Mouse (Mus musculus) gastrocnemius, postnatal 14 days (tissue): ENCODE results near the gene Bmp2k. TPM values are rescaled to one million over a fixed set of nuclear protein-coding genes. Genes with fewer than 3 reads are reported as not detected.
A peak's percentile ranks its signal among the peaks of the same experiment; 100 is the strongest.

Experiments
- DNase-seq: peaks from one replicate; pipeline ENCODE4 v3.0.0; 2021; ENCODE audit warnings: mixed read lengths
- intact Hi-C: fragments of 180-260 bp; cut with DNase I; formaldehyde crosslinking; loops from one replicate; pipeline ENCODE4 v1.15.1; 2025; ENCODE audit warnings: low total_unique reads
- long read RNA-seq, 2 experiments: library from polyadenylated mRNA; stranded (forward); transcript quantifications; one replicate each; pipeline ENCODE4 v2.0.0; 2021
- total RNA-seq, 2 experiments: library from RNA; stranded (reverse); gene quantifications; 2 replicates each; pipeline ENCODE4 v1.2.3; 2021

The Bmp2k gene
- total RNA-seq, result 10 to 100 TPM; 10.5 to 11.3 TPM
- long read RNA-seq, experiment 1, partial matches to known transcripts, result 3 of 4 reads
- long read RNA-seq, experiment 1, other reads (novel, unspliced or antisense), result 0 of 4 reads
- long read RNA-seq, experiment 2, full-length matches to known transcripts, result 1 of 2 reads
- long read RNA-seq, experiment 2, partial matches to known transcripts, result 0 of 2 reads
- long read RNA-seq, experiment 2, other reads (novel, unspliced or antisense), result 1 of 2 reads

GRCm38 (mm10) chr5:96997310-96997801 is at the start of gene Bmp2k:
Bmp2k (plus strand) TSS chr5:96997689.
- intact Hi-C loops, result no loop called here
- DNase-seq, result peak; percentile 91

- DNase-seq, result no peak
- intact Hi-C loops, result no loop called here
Measured at GRCm38 (mm10) chr5:96948856-96949527, 48.5 kb upstream of the Bmp2k start.

GRCm38 (mm10) chr5:96949839-96950666 is 47.4 kb upstream of the Bmp2k start:
- DNase-seq, result no peak
- intact Hi-C loops, result no loop called here

- intact Hi-C loops, result no loop called here
Measured at GRCm38 (mm10) chr5:96950667-96951492, 46.6 kb upstream of the Bmp2k start.

GRCm38 (mm10) chr5:96951493-96952105 is 45.9 kb upstream of the Bmp2k start:
- intact Hi-C loops, result no loop called here
- DNase-seq, result no peak

More at GRCm38 (mm10) chr5:96950667-96951492, 46.6 kb upstream of the Bmp2k start:
- no peak for DNase-seq

- DNase-seq, result no peak
- intact Hi-C loops, result no loop called here
Measured at GRCm38 (mm10) chr5:96954040-96954439, 43.4 kb upstream of the Bmp2k start.

GRCm38 (mm10) chr5:96954466-96955027 is 42.9 kb upstream of the Bmp2k start:
- intact Hi-C loops, result no loop called here
- DNase-seq, result no peak

GRCm38 (mm10) chr5:96956926-96957325 is 40.6 kb upstream of the Bmp2k start:
- intact Hi-C loops, result no loop called here
- no peak for DNase-seq

- no peak for DNase-seq
- intact Hi-C loops, result no loop called here
Measured at GRCm38 (mm10) chr5:96961122-96961521, 36.4 kb upstream of the Bmp2k start.

GRCm38 (mm10) chr5:96961852-96962251 is 35.6 kb upstream of the Bmp2k start:
- intact Hi-C loops, result no loop called here
- no peak for DNase-seq

- intact Hi-C loops, result no loop called here
- DNase-seq, result no peak
Measured at GRCm38 (mm10) chr5:96962252-96962933, 35.1 kb upstream of the Bmp2k start.

- intact Hi-C loops, result no loop called here
- no peak for DNase-seq
Measured at GRCm38 (mm10) chr5:96962934-96963301, 34.6 kb upstream of the Bmp2k start.

GRCm38 (mm10) chr5:96964062-96965028 is 33.1 kb upstream of the Bmp2k start:
- DNase-seq, result no peak
- intact Hi-C loops, result no loop called here

- intact Hi-C loops, result no loop called here
- no peak for DNase-seq
Measured at GRCm38 (mm10) chr5:96965029-96965403, 32.5 kb upstream of the Bmp2k start.

GRCm38 (mm10) chr5:96965503-96965902 is 32.0 kb upstream of the Bmp2k start:
- intact Hi-C loops, result no loop called here
- DNase-seq, result no peak

GRCm38 (mm10) chr5:96968628-96969027 is 28.9 kb upstream of the Bmp2k start:
- DNase-seq, result no peak
- intact Hi-C loops, result no loop called here

- no peak for DNase-seq
- intact Hi-C loops, result no loop called here
Measured at GRCm38 (mm10) chr5:96969032-96969431, 28.5 kb upstream of the Bmp2k start.
